Mouse (Mus musculus): ENCODE measurements around the gene Pacs2.

- TF ChIP-seq GATA1 (IDR thresholded peaks at IDR 0.05; ENCODE audit: borderline replicate concordance, low read length), result no peak
- TF ChIP-seq FLI1 (IDR thresholded peaks at IDR 0.05; ENCODE audit: low read length), result no peak
Measured at GRCm38 (mm10) chr12:113011702-113012360, 2.5 kb upstream of the Pacs2 start.
